Mouse (Mus musculus) left cerebral cortex, postnatal 14 days (tissue): ENCODE measurements around the gene Snx29. TPM values are rescaled to one million over a fixed set of nuclear protein-coding genes. Genes with fewer than 3 reads are reported as not detected.

Experiments
- DNase-seq, 2 experiments: peaks; one replicate each; pipeline ENCODE4 v3.0.0; 2021 to 2022; ENCODE audit warnings: low spot score in 2 of 2, mixed read lengths in 1 of 2
- intact Hi-C: fragments of 180-260 bp; cut with DNase I; formaldehyde crosslinking; loops from one replicate; pipeline ENCODE4 v1.15.1; 2025
- total RNA-seq, 2 experiments: library from RNA; stranded (reverse); gene quantifications; 2 replicates each; pipeline ENCODE4 v1.2.3; 2021

Snx29 gene
- total RNA-seq, 2 experiments from 2014 or later = 21.5 to 29.5 TPM

GRCm38 (mm10) chr16:11399845-11400565 lies 77.3 kb downstream of the Snx29 start:
- DNase-seq = no peak
- intact Hi-C loops = no loop called here

GRCm38 (mm10) chr16:11400936-11401335 lies 78.2 kb downstream of the Snx29 start:
- intact Hi-C loops = no loop called here
- DNase-seq = no peak

- DNase-seq = no peak
- intact Hi-C loops = no loop called here
Observed at GRCm38 (mm10) chr16:11405193-11405592, 82.5 kb downstream of the Snx29 start.

GRCm38 (mm10) chr16:11406201-11406600 lies 83.5 kb downstream of the Snx29 start:
- no peak for DNase-seq
- intact Hi-C loops = no loop called here

- DNase-seq = no peak
- intact Hi-C loops = no loop called here
Observed at GRCm38 (mm10) chr16:11406622-11407021, 83.9 kb downstream of the Snx29 start.

GRCm38 (mm10) chr16:11407932-11408620 lies 85.4 kb downstream of the Snx29 start:
- DNase-seq = no peak
- intact Hi-C loops = no loop called here

- no peak for DNase-seq
- intact Hi-C loops = no loop called here
Observed at GRCm38 (mm10) chr16:11408726-11409125, 86.0 kb downstream of the Snx29 start.

- no peak for DNase-seq
- intact Hi-C loops = loop anchor here (5.0 kb wide), 2 partner anchors 92 to 162 kb away; partner anchors contain the start of genes Gspt1 and Snx29
Observed at GRCm38 (mm10) chr16:11414631-11415030, 91.9 kb downstream of the Snx29 start.

GRCm38 (mm10) chr16:11418183-11418588 lies 95.5 kb downstream of the Snx29 start:
- DNase-seq = peak; percentile 64 to 66
- intact Hi-C loops = loop anchor here (5.0 kb wide), 2 partner anchors 96 to 166 kb away; partner anchors contain the start of genes Gspt1 and Snx29

GRCm38 (mm10) chr16:11420311-11421080 lies 97.8 kb downstream of the Snx29 start:
- DNase-seq = no peak
- intact Hi-C loops = loop anchor here (10.0 kb wide), 1 partner anchor 1694 kb away; no protein-coding TSS in a partner anchor

GRCm38 (mm10) chr16:11422165-11422564 lies 99.5 kb downstream of the Snx29 start:
- DNase-seq = no peak
- intact Hi-C loops = loop anchor here (10.0 kb wide), 1 partner anchor 1693 kb away; no protein-coding TSS in a partner anchor

- intact Hi-C loops = loop anchor here (10.0 kb wide), 1 partner anchor 1692 kb away; no protein-coding TSS in a partner anchor
- DNase-seq = no peak
Observed at GRCm38 (mm10) chr16:11422889-11423610, 100.3 kb downstream of the Snx29 start.

GRCm38 (mm10) chr16:11423611-11424297 lies 101.0 kb downstream of the Snx29 start:
- intact Hi-C loops = loop anchor here (10.0 kb wide), 1 partner anchor 1691 kb away; no protein-coding TSS in a partner anchor
- DNase-seq = peak; percentile 43 to 47

GRCm38 (mm10) chr16:11424568-11425145 lies 101.9 kb downstream of the Snx29 start:
- intact Hi-C loops = loop anchor here (10.0 kb wide), 1 partner anchor 1690 kb away; no protein-coding TSS in a partner anchor
- DNase-seq = no peak

GRCm38 (mm10) chr16:11425279-11425678 lies 102.6 kb downstream of the Snx29 start:
- intact Hi-C loops = loop anchor here (10.0 kb wide), 1 partner anchor 1690 kb away; no protein-coding TSS in a partner anchor
- no peak for DNase-seq

- intact Hi-C loops = loop anchor here (10.0 kb wide), 1 partner anchor 1688 kb away; no protein-coding TSS in a partner anchor
- no peak for DNase-seq
Observed at GRCm38 (mm10) chr16:11426810-11427537, 104.3 kb downstream of the Snx29 start.

- intact Hi-C loops = loop anchor here (10.0 kb wide), 1 partner anchor 1685 kb away; no protein-coding TSS in a partner anchor
- no peak for DNase-seq
Observed at GRCm38 (mm10) chr16:11429784-11430183, 107.1 kb downstream of the Snx29 start.
